Mouse (Mus musculus) CH12.LX (cell line): ENCODE results near the gene Galnt18. TPM values are rescaled to one million over a fixed set of nuclear protein-coding genes. Genes with fewer than 3 reads are reported as not detected.

ENCODE experiments used
- DNase-seq: peaks from one replicate; pipeline ENCODE4 v3.0.0-alpha.2; 2013; ENCODE audit errors: extremely low read depth
- H3K27ac ChIP-seq: 2 replicates; pipeline ENCODE4 v1.5.1; 2012; ENCODE audit warnings: low read depth, mild to moderate bottlenecking, control low read depth, moderate library complexity; ENCODE audit not compliant: insufficient read depth
- H3K27me3 ChIP-seq: replicated peaks from 2 replicates; pipeline ENCODE3; 2012; ENCODE audit warnings: inconsistent platforms
- H3K36me3 ChIP-seq, 2 experiments: replicated peaks in 1 of 2; 2 replicates each; pipeline versions ENCODE3 to v1.6.1; 2012; ENCODE audit warnings: inconsistent platforms in 1 of 2, low read length in 1 of 2, mild to moderate bottlenecking in 1 of 2, mixed read lengths in 1 of 2, moderate library complexity in 1 of 2; ENCODE audit not compliant: control insufficient read depth in 1 of 2, insufficient read depth in 1 of 2
- H3K4me1 ChIP-seq, 2 experiments: 2 replicates each; pipeline ENCODE4 v1.6.1; 2012; ENCODE audit warnings: inconsistent platforms in 1 of 2, moderate library complexity in 1 of 2; ENCODE audit not compliant: insufficient read depth in 2 of 2, control insufficient read depth in 1 of 2
- H3K4me2 ChIP-seq: 2 replicates; pipeline ENCODE4 v1.6.1; 2012; ENCODE audit warnings: low read depth, mild to moderate bottlenecking, control low read depth; ENCODE audit not compliant: poor library complexity, insufficient read depth, severe bottlenecking
- H3K4me3 ChIP-seq, 3 experiments: fragments of 150-350 bp in 1 of 3; sonication (generic) in 1 of 3; replicated peaks in 1 of 3; 2 replicates each; pipeline versions ENCODE3 to v1.5.1; 2011 to 2012; ENCODE audit warnings: low read depth in 2 of 3, low read length in 2 of 3, mild to moderate bottlenecking in 2 of 3, moderate library complexity in 2 of 3, control low read depth in 1 of 3, improper control_type of control experiment in 1 of 3, inconsistent platforms in 1 of 3, mixed read lengths in 1 of 3; ENCODE audit not compliant: poor library complexity in 1 of 3
- H3K79me2 ChIP-seq: replicated peaks from 2 replicates; pipeline ENCODE4 v1.6.1; 2012; ENCODE audit warnings: mild to moderate bottlenecking, moderate library complexity; ENCODE audit not compliant: control insufficient read depth, poor library complexity, insufficient read depth, severe bottlenecking; ENCODE audit errors: extremely low read depth
- H3K9ac ChIP-seq: 2 replicates; pipeline ENCODE4 v1.6.1; 2012; ENCODE audit warnings: low read depth, mild to moderate bottlenecking, control low read depth, moderate library complexity; ENCODE audit not compliant: insufficient read depth
- H3K9me3 ChIP-seq: replicated peaks from 2 replicates; pipeline ENCODE3; 2012; ENCODE audit warnings: low read length, inconsistent platforms, mixed read lengths
- BHLHE40 ChIP-seq: IDR thresholded peaks from 2 replicates; pipeline ENCODE4 v1.6.1; 2011; ENCODE audit warnings: mild to moderate bottlenecking, low read depth, low read length, improper control_type of control experiment
- CHD1 ChIP-seq: IDR thresholded peaks from 2 replicates; pipeline ENCODE4 v1.6.1; 2012; ENCODE audit warnings: low read depth, low read length, improper control_type of control experiment, inconsistent platforms
- E2F4 ChIP-seq: IDR thresholded peaks from 2 replicates; pipeline ENCODE4 v1.6.1; 2011; ENCODE audit warnings: low read depth, low read length, improper control_type of control experiment; ENCODE audit not compliant: insufficient replicate concordance
- ELF1 ChIP-seq: IDR thresholded peaks from 2 replicates; pipeline ENCODE4 v1.6.1; 2014; ENCODE audit warnings: low read depth, mild to moderate bottlenecking, inconsistent platforms, low read length, improper control_type of control experiment
- EP300 ChIP-seq: IDR thresholded peaks from 2 replicates; pipeline ENCODE4 v1.6.1; 2011; ENCODE audit warnings: low read length, improper control_type of control experiment
- ETS1 ChIP-seq: conservative IDR thresholded peaks from 2 replicates; pipeline ENCODE4 v1.6.1; 2012; ENCODE audit warnings: low read depth, mild to moderate bottlenecking, inconsistent platforms, low read length, improper control_type of control experiment, moderate library complexity
- GABPA ChIP-seq: IDR thresholded peaks from 2 replicates; pipeline ENCODE4 v1.6.1; 2012; ENCODE audit warnings: low read depth, low read length, improper control_type of control experiment, inconsistent platforms; ENCODE audit not compliant: insufficient replicate concordance
- JUN ChIP-seq: IDR thresholded peaks from 2 replicates; pipeline ENCODE4 v1.6.1; 2011; ENCODE audit warnings: low read depth, mild to moderate bottlenecking, low read length, improper control_type of control experiment, moderate library complexity; ENCODE audit not compliant: insufficient read depth
- JUND ChIP-seq: conservative IDR thresholded peaks from 2 replicates; pipeline ENCODE4 v1.6.1; 2011; ENCODE audit warnings: low read depth, low read length, improper control_type of control experiment
- MEF2A ChIP-seq: IDR thresholded peaks from 2 replicates; pipeline ENCODE4 v1.6.1; 2014; ENCODE audit warnings: low read depth, mild to moderate bottlenecking, inconsistent platforms, low read length, improper control_type of control experiment, borderline replicate concordance
- MXI1 ChIP-seq: IDR thresholded peaks from 2 replicates; pipeline ENCODE4 v1.6.1; 2011; ENCODE audit warnings: mild to moderate bottlenecking, low read depth, low read length, improper control_type of control experiment
- MYC ChIP-seq: IDR thresholded peaks from 2 replicates; pipeline ENCODE4 v1.6.1; 2011; ENCODE audit warnings: low read depth, mild to moderate bottlenecking, improper control_type of control experiment, low read length
- NELFE ChIP-seq: IDR thresholded peaks from 2 replicates; pipeline ENCODE4 v1.6.1; 2011; ENCODE audit warnings: low read depth, low read length, improper control_type of control experiment
- NRF1 ChIP-seq: IDR thresholded peaks from 2 replicates; pipeline ENCODE4 v1.6.1; 2014; ENCODE audit warnings: low read depth, mild to moderate bottlenecking, inconsistent platforms, low read length, improper control_type of control experiment, moderate library complexity
- POLR2A ChIP-seq: IDR thresholded peaks from 2 replicates; pipeline ENCODE4 v1.6.1; 2011; ENCODE audit warnings: low read depth, mild to moderate bottlenecking, improper control_type of control experiment, low read length
- POLR2AphosphoS2 ChIP-seq: IDR thresholded peaks from 2 replicates; pipeline ENCODE4 v1.6.1; 2011; ENCODE audit warnings: low read depth, low read length, improper control_type of control experiment
- RCOR1 ChIP-seq: conservative IDR thresholded peaks from 2 replicates; pipeline ENCODE4 v1.6.1; 2012; ENCODE audit warnings: low read depth, mild to moderate bottlenecking, inconsistent platforms, low read length, improper control_type of control experiment
- SIN3A ChIP-seq: IDR thresholded peaks from 2 replicates; pipeline ENCODE4 v1.6.1; 2012; ENCODE audit warnings: low read length, improper control_type of control experiment, inconsistent platforms
- SMC3 ChIP-seq: IDR thresholded peaks from 2 replicates; pipeline ENCODE4 v1.6.1; 2011; ENCODE audit warnings: low read depth, low read length, improper control_type of control experiment
- TBP ChIP-seq: conservative IDR thresholded peaks from 2 replicates; pipeline ENCODE4 v1.6.1; 2011; ENCODE audit warnings: low read depth, low read length, improper control_type of control experiment
- USF1 ChIP-seq: IDR thresholded peaks from 2 replicates; pipeline ENCODE4 v1.6.1; 2014; ENCODE audit warnings: low read depth, mild to moderate bottlenecking, inconsistent platforms, low read length, improper control_type of control experiment
- ZKSCAN1 ChIP-seq: IDR thresholded peaks from 2 replicates; pipeline ENCODE4 v1.6.1; 2012; ENCODE audit warnings: low read depth, inconsistent platforms, low read length, improper control_type of control experiment, borderline replicate concordance
- dilution Hi-C: fragments of 300-500 bp; cut with MboI; formaldehyde crosslinking; loops from 2 replicates; pipeline ENCODE4 v1.14.3; 2020; ENCODE audit warnings: low sequenced_read_pairs; ENCODE audit not compliant: extremely low pct_unique_long_range_greater_than_20kb, extremely low pct_ligation_motif_present
- in situ Hi-C: fragments of 300-500 bp; cut with MboI; formaldehyde crosslinking; loops from 3 replicates; pipeline ENCODE4 v1.14.3; 2019; ENCODE audit warnings: low sequenced_read_pairs, low pct_ligation_motif_present, low pct_unique_long_range_greater_than_20kb, mixed read lengths
- polyA plus RNA-seq: library from polyadenylated mRNA; unstranded; fragments of >175 nt; gene quantifications from 2 replicates; pipeline ENCODE4 v1.2.1, GENCODE M21; 2012; ENCODE audit warnings: low read depth; ENCODE audit not compliant: insufficient read length
- total RNA-seq, 2 experiments: library from RNA; depleted of rRNA; stranded (reverse); fragments of 300-350 nt in 1 of 2; fragments of >200 nt in 1 of 2; gene quantifications; 2 replicates each; pipeline ENCODE4 v1.2.3; 2012 to 2014

Galnt18 gene
- total and polyA plus RNA-seq, 3 experiments = 0.04 TPM; not detected in 2

- in situ Hi-C loops (loop anchor here (25.0 kb wide), 1 partner anchor 183 kb away; no protein-coding TSS in a partner anchor), dilution Hi-C loops (no loop called here)
- H3K27me3 ChIP-seq = peaks cover 72% of the 10 kb centered on the region
- H3K27ac ChIP-seq = no peak overlapping the region
- no peak for DNase-seq
- no peaks in the 10 kb centered on the region for H3K4me1 ChIP-seq
- H3K9ac ChIP-seq = no peak overlapping the region
- no peaks in the 10 kb centered on the region for H3K36me3 ChIP-seq
- TF ChIP-seq GABPA (no peak), ETS1 (no peak)
- no peak overlapping the region for H3K4me3 ChIP-seq
- H3K9me3 ChIP-seq = no peaks in the 10 kb centered on the region
- H3K4me2 ChIP-seq = no peak overlapping the region
- no peaks in the 10 kb centered on the region for H3K79me2 ChIP-seq
Observed at GRCm38 (mm10) chr7:111778789-111779503, 831 bp downstream of the Galnt18 start.

GRCm38 (mm10) chr7:111778212-111778611 lies 1.6 kb downstream of the Galnt18 start:
- Histone ChIP-seq H3K27ac (no peak overlapping the region), H3K4me2 (no peak overlapping the region), H3K36me3 (no peaks in the 10 kb centered on the region), H3K27me3 (peaks cover 71% of the 10 kb centered on the region), H3K79me2 (no peaks in the 10 kb centered on the region), H3K9me3 (no peaks in the 10 kb centered on the region), H3K4me3 (no peak overlapping the region), H3K9ac (no peak overlapping the region), H3K4me1 (no peaks in the 10 kb centered on the region)
- no peak for TF ChIP-seq NRF1
- no peak for TF ChIP-seq BHLHE40
- no peak for TF ChIP-seq MYC
- TF ChIP-seq POLR2A = no peak
- TF ChIP-seq MEF2A = no peak
- no peak for TF ChIP-seq USF1
- no peak for TF ChIP-seq TBP
- no peak for TF ChIP-seq ZKSCAN1
- no peak for TF ChIP-seq EP300
- no peak for TF ChIP-seq JUN
- no peak for TF ChIP-seq MXI1
- no peak for TF ChIP-seq E2F4
- TF ChIP-seq ELF1 = no peak
- no peak for TF ChIP-seq RCOR1
- TF ChIP-seq CHD1 = no peak
- no peak for TF ChIP-seq POLR2AphosphoS2
- TF ChIP-seq NELFE = no peak
- TF ChIP-seq JUND = no peak
- TF ChIP-seq SIN3A = no peak
- no peak for TF ChIP-seq SMC3
- in situ Hi-C loops = loop anchor here (25.0 kb wide), 1 partner anchor 184 kb away; no protein-coding TSS in a partner anchor
- dilution Hi-C loops = no loop called here
- no peak for DNase-seq
